Mouse (Mus musculus): ENCODE data around the gene Smim14.

DNA sequence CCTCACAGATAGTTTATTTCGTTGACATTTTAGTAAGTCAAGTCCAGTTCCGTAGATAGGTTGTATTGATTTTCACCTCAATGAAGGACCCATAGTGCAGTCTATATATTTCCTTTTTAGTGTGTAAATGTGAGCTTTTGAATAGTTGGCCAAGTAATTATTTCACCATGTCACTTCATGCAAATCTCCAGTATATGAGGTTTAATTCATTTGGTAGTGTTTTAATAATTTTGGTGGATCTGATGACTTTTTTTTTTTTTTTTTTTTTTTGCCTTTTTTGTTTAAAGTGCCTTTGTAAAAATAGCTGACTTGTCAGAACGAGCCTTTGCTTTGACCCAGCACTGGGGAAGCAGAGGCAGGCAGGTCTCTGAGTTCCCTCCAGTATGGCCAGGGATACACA, 2.8 kb upstream of the Smim14 start:
- TF ChIP-seq CTCF (IDR thresholded peaks at IDR 0.05; ENCODE audit: low read depth, low read length) (no peak), POLR2A (IDR thresholded peaks at IDR 0.05; ENCODE audit: insufficient read depth, low read length) (no peak)
